Mouse (Mus musculus) testis, adult 2 months (tissue): ENCODE measurements around the gene Slc35b3.

Experiments
- CTCF ChIP-seq: fragments of 200-500 bp; IDR thresholded peaks from 2 replicates; pipeline ENCODE4 v1.5.1; 2012; ENCODE audit warnings: low read depth, mild to moderate bottlenecking, inconsistent platforms, low read length, moderate library complexity; ENCODE audit not compliant: control insufficient read depth, insufficient read depth, insufficient replicate concordance
- POLR2A ChIP-seq: fragments of 200-500 bp; IDR thresholded peaks from 2 replicates; pipeline ENCODE4 v1.6.1; 2012; ENCODE audit warnings: low read depth, mild to moderate bottlenecking, inconsistent platforms, low read length, moderate library complexity; ENCODE audit not compliant: control insufficient read depth

DNA sequence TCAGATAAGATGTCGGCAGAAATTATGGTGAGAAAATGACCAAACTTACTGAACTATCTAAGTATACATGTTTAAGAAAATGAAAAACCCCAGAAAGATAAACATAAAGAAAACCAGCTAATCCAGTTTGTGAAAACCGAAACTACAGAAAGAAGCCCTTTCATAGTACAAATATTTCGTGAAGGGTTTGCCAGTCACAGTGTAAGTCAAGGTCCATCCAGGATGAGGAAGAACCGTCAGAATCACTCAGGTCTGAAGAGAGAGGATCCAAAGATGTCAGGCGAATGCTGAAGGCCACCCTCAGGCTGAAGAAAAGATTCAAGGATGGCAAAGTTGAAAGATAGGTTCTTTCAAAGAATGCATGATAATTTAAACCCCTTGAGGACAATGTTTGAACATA lies 23.1 kb upstream of the Slc35b3 start:
- TF ChIP-seq CTCF = no peak
- TF ChIP-seq POLR2A = no peak
